Mouse (Mus musculus): ENCODE data around the gene Slc7a11. TPM values are rescaled to one million over a fixed set of nuclear protein-coding genes. Genes with fewer than 3 reads are reported as not detected.

Slc7a11 gene
- polyA plus RNA-seq (2012; rRNA removed), result 0.02 and 0.15 TPM in 2 replicates
- 0.04 and 0.15 TPM in 2 replicates for polyA plus RNA-seq (2014; fragmentation: Nextera tagmentation; extraction: Ambion mirVana)

DNA sequence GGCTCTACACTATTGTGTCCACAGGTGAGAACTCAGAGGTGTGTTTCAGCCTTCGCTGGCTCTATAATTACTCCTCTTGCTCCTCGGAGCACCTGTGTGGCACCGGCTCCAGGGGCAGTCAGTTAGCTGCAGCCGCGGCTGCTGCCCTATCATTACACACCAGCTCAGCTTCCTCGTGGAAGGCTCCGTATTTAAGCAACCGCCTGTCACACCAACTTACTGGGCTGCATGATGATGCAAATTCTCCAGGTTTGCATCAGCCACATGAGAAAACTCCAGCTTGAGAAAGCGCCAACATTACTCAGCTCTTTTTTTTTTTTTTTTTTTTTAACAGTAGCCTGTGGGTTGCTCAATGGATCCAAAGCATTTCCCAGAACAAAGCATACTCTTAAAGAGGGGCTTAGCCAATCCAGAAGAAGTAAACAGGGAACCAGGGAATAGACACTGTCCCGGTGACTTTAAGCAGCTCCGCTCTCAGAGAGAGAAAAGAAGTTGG lies at the start of gene Slc7a11:
Gene Slc7a11 (minus strand): TSS at position 194 of the 496 bp plus-strand sequence.
- 0 out of 2 replicates have a peak, but pooled peaks have one; percentile 15 for TF ChIP-seq EP300 (IDR thresholded peaks at IDR 0.05; ENCODE audit: low read depth)
- no peak for TF ChIP-seq CTCF (IDR thresholded peaks at IDR 0.05; ENCODE audit: low read depth)
- Histone ChIP-seq H3K4me2 (ENCODE audit: low read depth) (peak within 1 kb of the TSS; percentile 53), H3K9ac (replicated peaks) (peak within 1 kb of the TSS; percentile 23; the same call in 1 of the 2 replicates), H3K27ac (no peak within 1 kb of the TSS), H3K4me1 (replicated peaks; ENCODE audit: control insufficient read depth in 2 of 2, insufficient read depth in 2 of 2, low read length in 1 of 2) (no peaks in the 10 kb centered on the region), H3K36me3 (replicated peaks; ENCODE audit: control insufficient read depth, insufficient read depth, low read depth) (no peaks in the 10 kb centered on the region), H3K27me3 (ENCODE audit: control insufficient read depth, insufficient read depth, low read length) (no peaks in the 10 kb centered on the region), H3K4me3 (ENCODE audit: insufficient read depth in 1 of 2, low read depth in 2 of 2, low read length in 2 of 2) (peak within 1 kb of the TSS; percentile 18 to 25), H3K9me3 (ENCODE audit: control insufficient read depth, low read length) (no peaks in the 10 kb centered on the region)
- ATAC-seq (ENCODE audit: insufficient read depth), result peak; percentile 59; the same call in 1 of the 2 replicates
- 2% methylated on average over 11 of the region's 11 CpGs for WGBS (ENCODE audit: insufficient replicate concordance)
- peak; percentile 36 to 46 (median 42) for DNase-seq (ENCODE audit: low read depth in 3 of 3, low spot score in 3 of 3)

DNA sequence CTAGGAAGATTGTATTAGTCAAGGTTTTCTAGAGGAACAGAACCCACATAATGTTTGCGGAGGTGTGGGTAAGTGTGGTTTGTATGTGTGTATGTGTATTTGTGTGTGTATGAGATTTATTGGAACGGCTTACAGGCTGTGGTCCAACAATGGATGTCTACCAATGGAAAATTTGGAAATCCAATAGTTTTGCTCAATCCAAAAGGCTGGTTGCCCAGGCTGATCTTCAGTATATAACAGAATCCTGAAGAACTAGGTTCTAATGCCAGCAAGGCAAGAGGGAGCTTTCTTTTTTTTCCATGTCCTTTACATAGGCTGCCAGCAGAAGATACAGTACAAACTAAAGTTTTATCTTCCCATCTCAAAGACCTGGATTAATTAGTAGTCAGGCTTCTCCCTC lies 48.3 kb upstream of the Slc7a11 start:
- ATAC-seq (ENCODE audit: insufficient read depth), result no peak
- no peaks in the 10 kb centered on the region for H3K36me3 ChIP-seq (replicated peaks; ENCODE audit: control insufficient read depth, insufficient read depth, low read depth)
- no peak for TF ChIP-seq CTCF (IDR thresholded peaks at IDR 0.05; ENCODE audit: low read depth)
- no peak for TF ChIP-seq EP300 (IDR thresholded peaks at IDR 0.05; ENCODE audit: low read depth)
- no peak for DNase-seq (ENCODE audit: low read depth in 3 of 3, low spot score in 3 of 3)
- no peak overlapping the region for H3K9ac ChIP-seq (replicated peaks)
- no peaks in the 10 kb centered on the region for H3K4me1 ChIP-seq (replicated peaks; ENCODE audit: control insufficient read depth in 2 of 2, insufficient read depth in 2 of 2, low read length in 1 of 2)
- H3K4me2 ChIP-seq (ENCODE audit: low read depth), result no peak overlapping the region
- no peak overlapping the region for H3K27ac ChIP-seq
- WGBS (ENCODE audit: insufficient replicate concordance), result 73% methylated on average over 2 of the region's 2 CpGs
- H3K27me3 ChIP-seq (ENCODE audit: control insufficient read depth, insufficient read depth, low read length), result no peaks in the 10 kb centered on the region
- H3K4me3 ChIP-seq (ENCODE audit: insufficient read depth in 1 of 2, low read depth in 2 of 2, low read length in 2 of 2), result no peak overlapping the region
- H3K9me3 ChIP-seq (ENCODE audit: control insufficient read depth, low read length), result no peaks in the 10 kb centered on the region

DNA sequence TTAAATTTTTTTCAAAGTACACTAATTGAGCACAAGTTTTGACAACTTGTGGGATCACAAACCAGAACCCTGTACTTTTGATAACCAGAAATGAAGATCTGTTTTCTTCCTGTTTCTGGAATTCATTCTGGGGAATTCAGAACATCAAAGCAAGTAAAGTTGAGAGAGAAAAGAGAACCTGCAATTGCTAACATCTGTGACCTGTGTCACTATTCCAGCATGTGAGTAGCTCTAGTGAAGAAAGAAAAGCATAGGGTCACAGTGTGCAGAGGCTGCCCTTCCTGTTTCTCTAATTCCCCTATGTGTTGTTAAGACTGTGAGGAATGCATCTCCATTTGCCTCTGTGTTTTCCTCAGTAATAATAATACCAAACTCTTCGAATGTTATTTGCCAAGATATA lies 40.7 kb upstream of the Slc7a11 start:
- Histone ChIP-seq H3K9me3 (ENCODE audit: control insufficient read depth, low read length) (no peaks in the 10 kb centered on the region), H3K27ac (no peak overlapping the region), H3K4me2 (ENCODE audit: low read depth) (no peak overlapping the region), H3K36me3 (replicated peaks; ENCODE audit: control insufficient read depth, insufficient read depth, low read depth) (no peaks in the 10 kb centered on the region), H3K4me1 (replicated peaks; ENCODE audit: control insufficient read depth in 2 of 2, insufficient read depth in 2 of 2, low read length in 1 of 2) (no peaks in the 10 kb centered on the region), H3K4me3 (ENCODE audit: insufficient read depth in 1 of 2, low read depth in 2 of 2, low read length in 2 of 2) (no peak overlapping the region), H3K9ac (replicated peaks) (no peak overlapping the region), H3K27me3 (ENCODE audit: control insufficient read depth, insufficient read depth, low read length) (no peaks in the 10 kb centered on the region)
- DNase-seq (ENCODE audit: low read depth in 3 of 3, low spot score in 3 of 3) (no peak), ATAC-seq (ENCODE audit: insufficient read depth) (no peak)
- WGBS (ENCODE audit: insufficient replicate concordance), result 53% methylated on average over 1 of the region's 1 CpGs
- no peak for TF ChIP-seq CTCF (IDR thresholded peaks at IDR 0.05; ENCODE audit: low read depth)
- TF ChIP-seq EP300 (IDR thresholded peaks at IDR 0.05; ENCODE audit: low read depth), result no peak

DNA sequence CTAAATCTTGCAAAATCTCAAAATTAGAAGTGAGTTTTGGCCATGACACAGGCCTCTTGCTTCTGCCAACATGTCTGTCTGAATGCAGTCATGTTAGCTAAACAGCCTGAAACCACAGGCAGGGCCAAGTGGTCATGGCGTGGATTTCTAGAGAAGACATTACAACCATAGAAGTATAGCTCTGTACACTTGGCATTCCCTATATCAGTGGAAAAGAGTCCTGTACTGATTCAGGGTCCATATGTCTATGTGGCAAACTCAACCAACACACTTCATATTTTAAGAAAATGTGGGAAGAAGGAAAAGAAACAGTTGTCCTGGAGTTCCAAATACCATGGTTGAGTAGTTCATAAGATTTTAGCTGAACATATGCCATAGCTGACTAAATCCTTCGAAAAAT lies 18.8 kb upstream of the Slc7a11 start:
- no peaks in the 10 kb centered on the region for H3K9me3 ChIP-seq (ENCODE audit: control insufficient read depth, low read length)
- ATAC-seq (ENCODE audit: insufficient read depth) (no peak), DNase-seq (ENCODE audit: low read depth in 3 of 3, low spot score in 3 of 3) (no peak)
- H3K9ac ChIP-seq (replicated peaks), result no peak overlapping the region
- H3K27ac ChIP-seq, result no peak overlapping the region
- no peak overlapping the region for H3K4me2 ChIP-seq (ENCODE audit: low read depth)
- H3K4me3 ChIP-seq (ENCODE audit: insufficient read depth in 1 of 2, low read depth in 2 of 2, low read length in 2 of 2), result no peak overlapping the region
- WGBS (ENCODE audit: insufficient replicate concordance), result 58% methylated on average over 2 of the region's 2 CpGs
- H3K36me3 ChIP-seq (replicated peaks; ENCODE audit: control insufficient read depth, insufficient read depth, low read depth), result no peaks in the 10 kb centered on the region
- no peaks in the 10 kb centered on the region for H3K27me3 ChIP-seq (ENCODE audit: control insufficient read depth, insufficient read depth, low read length)
- no peaks in the 10 kb centered on the region for H3K4me1 ChIP-seq (replicated peaks; ENCODE audit: control insufficient read depth in 2 of 2, insufficient read depth in 2 of 2, low read length in 1 of 2)
- no peak for TF ChIP-seq CTCF (IDR thresholded peaks at IDR 0.05; ENCODE audit: low read depth)
- TF ChIP-seq EP300 (IDR thresholded peaks at IDR 0.05; ENCODE audit: low read depth), result no peak

DNA sequence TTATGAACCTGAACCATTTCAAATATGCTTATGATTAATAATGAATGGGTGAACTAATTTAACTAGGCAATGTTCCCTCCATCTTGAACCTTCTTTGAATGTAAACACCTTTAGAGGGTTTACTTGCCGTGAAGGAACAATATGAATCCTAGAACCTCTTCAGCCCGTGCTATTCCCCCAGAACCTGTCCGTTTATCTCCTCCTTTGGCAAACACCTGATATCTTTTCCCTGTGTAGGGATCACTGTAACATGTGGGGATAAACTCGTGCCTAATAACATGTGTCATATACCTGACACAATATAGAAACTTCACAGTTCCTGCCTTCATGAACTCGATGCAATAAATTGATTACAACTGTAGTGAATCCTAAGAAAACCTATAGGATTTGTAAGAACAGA lies 13.7 kb upstream of the Slc7a11 start:
- Histone ChIP-seq H3K4me1 (replicated peaks; ENCODE audit: control insufficient read depth in 2 of 2, insufficient read depth in 2 of 2, low read length in 1 of 2) (no peaks in the 10 kb centered on the region), H3K9me3 (ENCODE audit: control insufficient read depth, low read length) (no peaks in the 10 kb centered on the region), H3K36me3 (replicated peaks; ENCODE audit: control insufficient read depth, insufficient read depth, low read depth) (no peaks in the 10 kb centered on the region), H3K9ac (replicated peaks) (no peak overlapping the region), H3K4me2 (ENCODE audit: low read depth) (no peak overlapping the region), H3K4me3 (ENCODE audit: insufficient read depth in 1 of 2, low read depth in 2 of 2, low read length in 2 of 2) (no peak overlapping the region), H3K27me3 (ENCODE audit: control insufficient read depth, insufficient read depth, low read length) (no peaks in the 10 kb centered on the region), H3K27ac (no peak overlapping the region)
- WGBS (ENCODE audit: insufficient replicate concordance), result 51% methylated on average over 5 of the region's 5 CpGs
- ATAC-seq (ENCODE audit: insufficient read depth) (no peak), DNase-seq (ENCODE audit: low read depth in 3 of 3, low spot score in 3 of 3) (no peak)
- TF ChIP-seq CTCF (IDR thresholded peaks at IDR 0.05; ENCODE audit: low read depth) (no peak), EP300 (IDR thresholded peaks at IDR 0.05; ENCODE audit: low read depth) (no peak)

All from liver, embryonic 14.5 days (tissue).